Mouse (Mus musculus) ovary, postnatal 14 days (tissue): Measurements from ENCODE around the gene 1700023F06Rik.
"Not testable (repeated sequence)": the region's sequence is repeated elsewhere in the genome, so short reads cannot be mapped to it uniquely, and the experiment has no call there.

Experiments
- DNase-seq: peaks from one replicate; pipeline ENCODE4 v3.0.0; 2022; ENCODE audit warnings: low spot score

The 1700023F06Rik gene

GRCm38 (mm10) chr11:103222718-103223117, 14.4 kb upstream of the 1700023F06Rik start:
- DNase-seq = not testable (repeated sequence)

DNA sequence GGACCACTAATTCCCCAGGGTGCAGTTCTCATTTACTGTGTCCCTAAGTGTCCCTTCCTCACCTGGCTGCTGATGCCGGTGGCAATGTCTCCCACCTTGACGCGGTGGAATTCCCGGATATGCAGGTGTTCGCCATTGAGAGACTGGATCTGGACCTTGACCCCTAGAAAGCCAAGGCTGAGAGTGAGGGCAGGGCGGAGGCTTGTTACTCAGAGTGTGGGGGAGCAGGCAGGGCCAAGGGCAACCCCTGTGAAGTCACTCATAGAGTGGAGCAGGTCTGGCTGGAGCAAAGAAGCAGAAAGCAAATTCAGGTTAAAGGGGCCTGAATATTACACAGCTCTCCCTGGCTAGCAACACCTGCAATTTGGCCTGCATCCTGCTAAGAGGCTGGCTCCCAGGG, 13.1 kb upstream of the 1700023F06Rik start:
- DNase-seq = no peak

GRCm38 (mm10) chr11:103219995-103220394, 11.6 kb upstream of the 1700023F06Rik start:
- no peak for DNase-seq

DNA sequence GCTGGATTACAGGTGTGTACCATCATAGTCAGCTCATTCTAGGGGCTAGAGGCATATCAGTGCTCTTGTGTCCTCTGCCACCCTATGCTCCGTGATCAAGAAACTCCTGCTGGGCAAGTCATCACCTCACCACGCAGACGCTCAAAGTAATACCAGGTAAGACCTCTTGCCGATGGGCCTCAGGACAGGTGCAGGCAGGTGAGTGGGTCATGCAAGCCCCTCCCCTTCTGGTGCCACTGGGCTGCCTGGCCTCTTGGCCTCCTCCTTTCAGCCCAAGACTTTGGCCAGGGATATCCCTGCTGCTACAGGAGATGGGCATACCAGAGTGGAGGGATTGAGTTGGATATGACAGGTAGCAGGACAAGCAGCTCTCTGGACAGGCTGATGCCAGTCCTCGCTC, 10.9 kb upstream of the 1700023F06Rik start:
- DNase-seq = no peak

GRCm38 (mm10) chr11:103218517-103218901, 10.2 kb upstream of the 1700023F06Rik start:
- no peak for DNase-seq

DNA sequence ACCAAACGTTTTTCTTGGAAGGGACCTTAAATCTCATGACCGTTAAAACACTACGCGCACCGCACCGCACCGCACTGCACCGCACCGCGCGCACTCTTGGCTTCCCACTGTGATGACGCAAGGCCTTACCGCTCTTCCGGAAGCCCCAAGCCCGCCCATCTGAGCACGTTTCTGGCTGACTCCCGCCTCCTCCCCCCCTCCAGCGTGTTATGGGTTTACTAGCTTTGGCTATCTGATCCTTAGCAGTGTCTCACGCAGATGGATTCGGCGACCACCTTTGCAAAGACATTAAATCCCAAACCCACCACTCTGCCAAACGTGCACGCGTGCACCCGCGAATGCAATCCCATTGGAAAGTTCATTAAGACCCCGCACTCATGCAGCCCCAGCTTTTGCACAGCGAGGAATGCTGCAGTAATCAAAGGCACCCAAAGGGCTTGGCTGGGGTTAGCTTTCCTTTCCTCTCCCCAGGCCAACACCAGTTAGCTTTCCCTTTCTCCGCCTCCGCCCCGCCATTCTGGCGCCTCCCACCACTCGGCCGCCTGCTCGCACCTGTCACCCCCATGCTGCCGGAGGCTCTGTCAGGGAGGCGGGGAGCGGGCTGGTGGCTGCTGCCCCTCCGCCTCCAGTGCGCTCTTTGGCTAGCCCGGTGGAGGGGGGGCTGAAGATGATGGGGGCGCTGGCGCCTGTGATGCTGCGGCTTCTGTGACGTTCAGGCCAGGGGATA, 9.6 kb upstream of the 1700023F06Rik start, which contains the start of gene Spata32:
Gene Spata32, minus strand, starts transcription at position 643 of the 727 bp plus-strand sequence.
- peak; percentile 33 for DNase-seq

GRCm38 (mm10) chr11:103215355-103215754, 7.0 kb upstream of the 1700023F06Rik start:
- no peak for DNase-seq

GRCm38 (mm10) chr11:103213712-103214111, 5.4 kb upstream of the 1700023F06Rik start:
- DNase-seq = no peak

GRCm38 (mm10) chr11:103210291-103210690, 1.9 kb upstream of the 1700023F06Rik start:
- no peak for DNase-seq

DNA sequence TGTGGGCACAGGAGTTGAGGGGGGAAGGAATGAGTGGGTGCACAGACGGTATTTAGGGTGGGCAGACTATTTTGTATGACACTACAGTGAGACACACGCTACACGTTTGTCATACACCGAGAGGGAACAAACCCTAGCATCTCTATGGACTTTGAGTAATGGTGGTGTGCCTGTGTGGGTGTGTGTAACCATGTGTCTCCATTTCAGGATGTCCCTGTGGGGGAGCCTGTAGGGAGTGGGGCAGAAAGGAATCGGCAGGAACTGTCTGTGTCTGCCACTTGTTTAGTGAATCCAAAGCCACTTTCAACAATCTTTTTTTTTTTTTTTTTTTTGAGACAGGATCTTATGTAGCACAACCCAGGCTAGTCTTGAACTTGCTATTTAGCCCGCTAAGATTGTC, 2.2 kb downstream of the 1700023F06Rik start:
- no peak for DNase-seq

DNA sequence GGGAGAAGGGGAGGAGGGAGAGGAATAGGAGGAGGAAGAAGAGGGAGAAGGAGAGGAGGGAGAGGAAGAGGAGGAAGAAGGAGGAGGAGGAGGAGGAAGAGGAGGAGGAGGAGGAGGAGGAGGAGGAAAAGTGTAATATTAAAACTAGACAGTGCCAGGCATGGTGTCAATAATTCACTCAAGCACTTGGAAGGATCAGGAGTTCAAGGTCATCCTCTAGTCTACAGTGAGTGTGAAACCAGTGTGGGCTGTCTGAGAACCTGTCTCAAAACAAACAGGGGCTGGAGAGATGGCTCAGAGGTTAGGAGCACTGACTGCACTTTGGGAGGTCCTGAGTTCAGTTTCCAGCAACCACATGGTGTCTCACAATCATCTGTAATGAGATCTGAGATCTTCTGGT, 6.0 kb downstream of the 1700023F06Rik start:
- DNase-seq = no peak

DNA sequence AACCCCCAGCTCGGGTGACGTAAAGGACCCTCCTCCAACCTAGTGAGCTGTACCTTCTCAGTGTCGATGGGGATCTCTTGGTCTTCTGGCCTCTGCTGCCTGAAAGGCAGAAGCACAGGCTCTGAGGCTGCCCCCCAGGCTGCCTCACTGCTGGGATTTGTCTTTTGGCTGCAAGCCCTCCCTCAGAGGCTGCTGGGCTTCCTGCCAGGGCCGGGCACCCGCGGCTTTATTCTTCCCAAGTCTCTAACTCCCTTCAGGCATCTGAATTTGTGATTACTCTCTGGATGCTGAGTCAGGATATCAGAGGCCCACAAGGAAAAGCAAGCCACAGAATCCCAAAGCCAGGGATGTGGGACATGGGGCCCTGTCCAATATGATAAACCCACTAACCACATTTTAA, 6.7 kb downstream of the 1700023F06Rik start:
- DNase-seq = peak; percentile 59

DNA sequence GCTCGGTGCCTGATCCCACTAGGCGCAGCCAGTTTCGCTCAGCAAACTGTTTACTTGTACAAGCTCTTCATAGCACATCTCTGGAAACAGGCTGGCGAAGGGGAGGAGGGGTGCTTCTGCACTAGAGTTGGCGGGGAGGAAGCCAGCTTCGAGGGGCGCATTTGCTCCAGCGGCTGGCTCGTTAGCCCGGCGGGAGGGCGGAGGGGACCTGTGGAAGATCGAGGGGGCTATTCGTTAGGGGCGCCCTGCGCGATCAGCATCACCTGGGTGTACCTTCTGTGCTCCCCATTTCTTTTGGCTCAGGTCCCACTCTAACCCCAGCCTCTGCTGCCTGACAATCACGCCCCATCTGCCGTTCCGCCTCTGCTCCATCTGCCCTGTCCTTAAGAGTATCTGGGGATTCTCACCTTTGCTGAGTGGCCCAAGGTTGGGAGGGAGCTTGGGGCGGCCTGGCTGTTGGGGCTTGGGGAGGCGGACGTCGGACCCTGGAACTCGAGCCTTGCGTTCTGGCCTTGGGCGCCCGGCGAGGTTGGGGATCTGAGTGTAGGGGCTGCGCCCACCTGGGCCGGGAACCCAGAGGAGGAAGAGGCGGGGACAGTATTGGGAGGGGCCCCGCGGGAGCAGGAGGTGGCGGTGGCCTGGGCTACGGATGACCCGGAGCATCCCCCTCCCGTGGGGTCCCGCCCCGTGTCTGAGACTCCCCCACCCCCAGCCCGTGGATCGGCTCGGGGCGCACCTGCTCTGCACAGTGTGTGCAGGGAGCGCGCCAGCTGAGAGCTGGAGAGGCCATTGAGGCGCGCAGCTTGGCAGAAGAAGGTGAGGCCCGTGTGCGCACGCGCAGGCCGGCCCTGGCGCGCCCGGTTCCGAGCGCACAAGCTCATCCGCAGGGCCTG, 9.2 kb downstream of the 1700023F06Rik start:
- DNase-seq = peak; percentile 36

DNA sequence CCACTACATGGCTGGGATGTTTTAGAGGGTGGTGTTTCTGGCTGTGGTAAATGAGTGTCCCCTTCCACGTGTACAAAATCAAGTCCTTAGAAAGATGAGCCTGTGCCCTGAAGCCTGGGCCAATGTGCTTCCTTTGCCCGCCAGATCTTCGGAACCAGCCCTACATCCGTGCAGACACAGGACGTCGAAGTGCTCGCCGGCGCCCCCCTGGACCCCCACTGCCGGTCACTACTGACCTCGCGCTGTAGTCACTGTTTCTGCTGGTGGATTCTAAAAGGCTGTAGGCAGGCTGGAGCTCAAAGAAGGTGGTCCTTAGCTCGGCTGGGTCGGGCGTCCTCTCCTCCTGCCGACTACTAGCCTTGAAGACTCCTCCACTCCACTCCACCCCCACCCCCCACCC, 10.0 kb downstream of the 1700023F06Rik start:
- DNase-seq = no peak

DNA sequence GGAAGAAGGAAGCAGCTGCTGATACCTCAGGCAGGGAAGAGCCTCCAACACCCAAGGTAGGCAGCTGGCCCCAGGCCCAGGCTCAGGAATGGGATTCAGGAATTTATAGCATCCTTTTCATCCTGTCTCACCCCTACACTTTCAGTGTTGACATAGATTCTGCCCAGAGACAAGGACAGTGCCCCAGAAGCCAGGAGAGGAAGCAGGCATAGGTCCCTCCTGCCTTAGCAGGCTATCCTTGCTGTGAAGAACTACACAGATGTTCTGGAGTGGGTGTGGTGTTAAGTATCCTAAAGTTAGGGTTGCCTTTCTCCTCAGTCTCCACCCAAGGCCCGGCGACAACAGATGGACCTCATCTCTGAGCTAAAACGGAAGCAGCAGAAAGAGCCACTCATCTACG, 11.0 kb downstream of the 1700023F06Rik start:
- DNase-seq = no peak

DNA sequence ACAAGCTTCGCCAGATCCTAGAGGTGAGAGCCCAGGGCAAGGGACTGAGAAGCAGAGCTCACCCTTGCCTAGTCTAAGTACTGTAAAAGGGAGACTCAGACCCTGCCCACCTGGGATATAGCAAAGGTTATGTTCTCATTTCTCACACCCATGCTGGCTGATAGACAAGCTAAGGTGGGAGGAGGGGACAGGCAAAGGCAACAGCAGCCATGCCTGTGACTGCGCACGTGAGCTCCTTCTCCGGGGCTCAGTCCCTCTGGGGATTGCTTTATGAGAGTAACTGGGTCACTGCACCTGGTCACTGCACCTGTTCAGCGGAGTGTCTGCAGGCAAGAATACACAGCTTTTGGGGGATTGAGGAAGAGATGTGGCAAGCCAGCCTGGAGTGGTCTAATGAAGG, 12.7 kb downstream of the 1700023F06Rik start:
- DNase-seq = no peak

DNA sequence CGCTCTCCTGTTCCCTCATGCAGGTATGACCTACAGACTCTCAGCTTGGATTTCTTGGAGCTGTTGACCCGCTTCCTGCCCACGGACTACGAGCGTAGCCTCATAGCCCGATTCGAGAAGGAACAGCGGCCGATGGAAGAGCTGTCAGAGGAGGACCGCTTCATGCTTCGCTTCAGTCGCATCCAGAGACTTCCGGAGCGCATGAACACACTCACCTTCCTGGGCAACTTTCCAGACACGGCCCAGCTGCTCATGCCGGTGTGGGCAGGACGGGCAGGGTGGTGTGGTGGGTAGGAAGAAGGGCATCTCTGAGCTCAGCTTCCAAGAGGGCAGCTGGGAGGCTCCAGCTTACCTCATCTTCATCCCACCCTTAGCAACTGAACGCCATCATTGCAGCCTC, 13.1 kb downstream of the 1700023F06Rik start:
- no peak for DNase-seq

DNA sequence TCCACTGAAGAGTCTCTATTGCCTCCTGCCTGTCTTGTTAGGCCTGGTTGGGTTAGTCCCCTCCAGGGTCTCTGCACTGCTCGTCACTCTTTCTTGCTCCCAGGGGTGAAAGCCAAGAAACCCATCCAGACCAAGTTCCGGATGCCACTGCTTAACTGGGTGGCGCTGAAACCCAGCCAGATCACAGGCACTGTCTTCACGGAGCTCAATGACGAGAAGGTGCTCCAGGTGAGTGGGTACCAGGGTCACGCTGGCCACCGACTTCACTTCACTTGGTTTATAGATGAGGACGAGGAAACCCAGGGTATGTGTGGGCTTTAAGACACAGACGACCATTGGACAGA, 14.6 kb downstream of the 1700023F06Rik start:
- no peak for DNase-seq

DNA sequence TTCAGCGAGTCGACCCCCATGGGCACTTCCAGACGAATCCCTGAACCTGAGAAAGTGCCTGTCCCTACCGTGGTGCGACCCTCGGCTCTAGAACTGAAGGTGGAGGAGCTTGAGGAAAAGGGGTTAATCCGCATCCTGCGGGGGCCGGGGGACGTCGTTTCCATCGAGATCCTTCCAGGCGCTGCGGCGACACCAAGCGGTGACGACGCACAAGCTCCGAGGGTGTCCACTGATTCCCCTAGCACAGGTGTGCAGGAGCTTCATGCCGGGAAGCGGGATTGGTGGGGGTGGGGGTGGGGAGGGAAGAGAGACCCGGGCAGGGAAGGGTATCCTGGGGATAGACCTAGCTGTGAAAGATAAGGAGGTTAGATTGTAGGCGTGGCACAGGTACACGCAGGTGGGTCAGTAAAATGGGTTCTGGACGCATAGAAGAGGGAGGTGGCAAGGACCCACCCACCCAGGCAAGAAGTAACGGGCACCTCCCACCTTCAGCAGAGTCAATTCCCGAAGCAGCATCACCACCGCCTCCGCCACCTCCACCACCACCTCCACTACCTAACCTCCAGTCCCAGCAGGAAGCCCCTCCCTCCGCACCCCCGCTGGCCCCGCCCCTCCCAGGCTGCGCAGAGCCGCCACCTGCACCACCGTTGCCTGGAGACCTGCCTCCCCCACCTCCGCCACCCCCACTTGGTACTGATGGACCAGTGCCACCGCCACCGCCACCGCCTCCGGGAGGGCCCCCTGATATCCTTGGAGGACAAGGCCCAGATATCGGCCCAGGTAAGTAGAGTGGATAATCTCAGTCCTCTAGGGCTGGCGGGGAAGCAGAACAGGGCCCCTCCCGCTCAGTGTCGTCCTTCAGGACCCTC, 15.2 kb downstream of the 1700023F06Rik start:
- no peak for DNase-seq

- DNase-seq = no peak
These were observed 16.0 kb downstream of the 1700023F06Rik start for GRCm38 (mm10) chr11:103192230-103192955.

DNA sequence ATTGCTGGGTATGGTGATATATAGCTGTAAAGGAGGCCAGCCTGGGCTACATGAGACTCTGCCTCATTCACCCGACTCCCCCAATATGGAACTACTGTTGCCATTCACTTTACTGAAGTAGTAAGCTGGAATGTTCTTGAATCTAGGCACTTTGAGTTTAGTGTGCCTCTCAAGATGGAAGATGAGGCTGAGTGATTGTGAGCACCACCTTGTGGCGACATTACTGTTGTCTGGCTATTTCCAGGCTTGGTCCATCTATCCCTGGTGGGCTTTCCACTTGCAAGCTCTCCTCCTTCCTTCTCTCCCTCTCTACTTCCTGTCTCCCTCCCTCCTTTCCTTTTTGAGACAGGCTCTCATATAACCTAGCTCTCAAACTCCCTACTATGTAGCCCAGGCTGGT, 23.5 kb downstream of the 1700023F06Rik start:
- DNase-seq = peak; percentile 34

DNA sequence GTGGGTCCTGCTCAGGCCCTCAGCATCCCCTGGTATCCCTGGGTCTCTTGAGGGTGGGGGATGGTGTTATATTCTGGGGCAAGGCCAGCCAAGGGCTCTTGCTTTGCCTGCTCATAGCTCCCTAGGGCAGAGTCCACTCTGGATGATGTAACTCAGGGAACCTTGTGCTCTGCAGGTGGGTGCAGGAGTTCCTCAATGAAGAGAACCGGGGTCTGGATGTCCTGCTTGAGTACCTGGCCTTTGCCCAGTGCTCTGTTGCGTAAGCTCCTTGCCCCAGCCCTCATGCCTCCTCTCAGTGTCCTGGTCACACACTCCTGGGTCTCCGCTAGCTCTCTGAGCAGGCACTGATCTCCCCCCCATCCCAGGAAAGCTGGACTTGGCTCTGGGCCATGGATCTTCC, 26.4 kb downstream of the 1700023F06Rik start:
- no peak for DNase-seq
